Mouse (Mus musculus): ENCODE results near the gene Capzb. TPM values are rescaled to one million over a fixed set of nuclear protein-coding genes. Genes with fewer than 3 reads are reported as not detected.
A peak's percentile ranks its signal among the peaks of the same experiment; 100 is the strongest.

Gene Capzb
- polyA plus RNA-seq, 1 experiment from 2014 or later, result 301 TPM

GRCm38 (mm10) chr4:139250043-139250442 is 57.3 kb downstream of the Capzb start:
- WGBS, result 26% methylated on average over 5 of the region's 5 CpGs
- Histone ChIP-seq H3K36me3 (ENCODE audit: control insufficient read depth, insufficient read depth, low read length) (peaks cover 12% of the 10 kb centered on the region; the same call in 1 of the 2 replicates), H3K9ac (ENCODE audit: low read length) (no peak overlapping the region; the same call in 1 of the 2 replicates), H3K9me3 (ENCODE audit: control insufficient read depth, low read length) (no peaks in the 10 kb centered on the region), H3K27me3 (ENCODE audit: control insufficient read depth, insufficient read depth, low read length) (no peaks in the 10 kb centered on the region), H3K27ac (replicated peaks in 1 of 2; ENCODE audit: control insufficient read depth in 1 of 2, insufficient read depth in 1 of 2, low read depth in 2 of 2, low read length in 2 of 2) (peak overlapping the region in 1 of 2 experiments; percentile 35; a peak in 2 of 4 replicates), H3K4me1 (ENCODE audit: control insufficient read depth in 2 of 2, insufficient read depth in 2 of 2, low read length in 2 of 2) (peaks cover 35 to 48% of the 10 kb centered on the region in 2 experiments), H3K4me3 (ENCODE audit: control insufficient read depth in 1 of 2, insufficient read depth in 1 of 2, low read depth in 1 of 2, low read length in 2 of 2) (no peak overlapping the region), H3K4me2 (ENCODE audit: low read length) (no peak overlapping the region)
- ATAC-seq (ENCODE audit: insufficient number of reproducible peaks, insufficient read depth, low FRiP score, low read depth), result no peak

- Histone ChIP-seq H3K36me3 (ENCODE audit: control insufficient read depth, insufficient read depth, low read length) (peaks cover 20% of the 10 kb centered on the region; the same call in 1 of the 2 replicates), H3K4me1 (ENCODE audit: control insufficient read depth in 2 of 2, insufficient read depth in 2 of 2, low read length in 2 of 2) (peaks cover 35 to 44% of the 10 kb centered on the region in 2 experiments), H3K27me3 (ENCODE audit: control insufficient read depth, insufficient read depth, low read length) (no peaks in the 10 kb centered on the region), H3K4me2 (ENCODE audit: low read length) (no peak overlapping the region), H3K27ac (replicated peaks in 1 of 2; ENCODE audit: control insufficient read depth in 1 of 2, insufficient read depth in 1 of 2, low read depth in 2 of 2, low read length in 2 of 2) (peak overlapping the region in 1 of 2 experiments; percentile 35; a peak in 2 of 4 replicates), H3K9me3 (ENCODE audit: control insufficient read depth, low read length) (no peaks in the 10 kb centered on the region), H3K9ac (ENCODE audit: low read length) (no peak overlapping the region; the same call in 1 of the 2 replicates), H3K4me3 (ENCODE audit: control insufficient read depth in 1 of 2, insufficient read depth in 1 of 2, low read depth in 1 of 2, low read length in 2 of 2) (no peak overlapping the region)
- 34% methylated on average over 8 of the region's 8 CpGs for WGBS
- ATAC-seq (ENCODE audit: insufficient number of reproducible peaks, insufficient read depth, low FRiP score, low read depth), result no peak
Measured at GRCm38 (mm10) chr4:139250886-139251285, 58.2 kb downstream of the Capzb start.

DNA sequence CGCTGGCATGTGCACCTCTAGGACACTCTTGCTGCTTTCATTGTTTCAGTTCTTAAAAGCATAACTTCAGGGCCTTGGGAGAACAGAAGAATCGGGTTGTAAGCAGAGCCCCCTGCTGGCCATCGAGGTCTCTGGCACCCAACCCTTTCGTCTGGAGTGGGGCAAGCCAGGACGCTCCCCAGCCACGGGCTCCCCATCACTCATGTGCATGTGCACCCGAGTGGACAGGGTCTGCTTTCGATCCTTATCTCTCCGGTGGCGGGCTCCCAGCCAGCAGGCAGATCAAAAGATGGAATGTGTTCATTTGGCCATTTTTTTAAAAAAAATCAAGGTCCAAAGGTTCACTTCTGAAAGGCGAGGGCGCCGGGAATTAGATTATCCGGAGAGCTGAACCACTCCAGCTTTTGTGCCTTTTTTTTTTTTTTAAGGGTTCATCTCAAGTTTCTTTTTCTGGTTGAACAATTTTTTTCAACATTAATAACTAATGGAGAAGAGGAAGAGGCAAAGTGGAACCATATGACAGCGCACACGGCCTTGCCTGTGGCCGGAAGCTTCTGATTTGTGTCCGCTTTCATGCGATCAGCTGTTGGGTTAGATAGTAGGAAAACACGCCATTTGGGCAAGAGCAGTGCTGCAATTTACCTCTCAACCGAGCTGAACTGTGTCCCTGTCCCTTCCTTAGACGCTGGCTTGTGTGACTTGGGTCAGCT is 59.5 kb downstream of the Capzb start:
- Histone ChIP-seq H3K4me2 (ENCODE audit: low read length) (no peak overlapping the region), H3K4me3 (ENCODE audit: control insufficient read depth in 1 of 2, insufficient read depth in 1 of 2, low read depth in 1 of 2, low read length in 2 of 2) (no peak overlapping the region), H3K9ac (ENCODE audit: low read length) (no peak overlapping the region), H3K9me3 (ENCODE audit: control insufficient read depth, low read length) (no peaks in the 10 kb centered on the region), H3K27ac (replicated peaks in 1 of 2; ENCODE audit: control insufficient read depth in 1 of 2, insufficient read depth in 1 of 2, low read depth in 2 of 2, low read length in 2 of 2) (no peak overlapping the region), H3K4me1 (ENCODE audit: control insufficient read depth in 2 of 2, insufficient read depth in 2 of 2, low read length in 2 of 2) (peaks cover 31 to 34% of the 10 kb centered on the region in 2 experiments), H3K27me3 (ENCODE audit: control insufficient read depth, insufficient read depth, low read length) (no peaks in the 10 kb centered on the region), H3K36me3 (ENCODE audit: control insufficient read depth, insufficient read depth, low read length) (peaks cover 29% of the 10 kb centered on the region)
- WGBS, result 62% methylated on average over 22 of the region's 22 CpGs
- no peak for ATAC-seq (ENCODE audit: insufficient number of reproducible peaks, insufficient read depth, low FRiP score, low read depth)

- Histone ChIP-seq H3K4me3 (ENCODE audit: control insufficient read depth in 1 of 2, insufficient read depth in 1 of 2, low read depth in 1 of 2, low read length in 2 of 2) (no peak overlapping the region), H3K36me3 (ENCODE audit: control insufficient read depth, insufficient read depth, low read length) (peaks cover 39% of the 10 kb centered on the region), H3K4me1 (ENCODE audit: control insufficient read depth in 2 of 2, insufficient read depth in 2 of 2, low read length in 2 of 2) (peaks cover 25 to 34% of the 10 kb centered on the region in 2 experiments), H3K27me3 (ENCODE audit: control insufficient read depth, insufficient read depth, low read length) (no peaks in the 10 kb centered on the region), H3K9me3 (ENCODE audit: control insufficient read depth, low read length) (no peaks in the 10 kb centered on the region), H3K4me2 (ENCODE audit: low read length) (no peak overlapping the region), H3K9ac (ENCODE audit: low read length) (no peak overlapping the region), H3K27ac (replicated peaks in 1 of 2; ENCODE audit: control insufficient read depth in 1 of 2, insufficient read depth in 1 of 2, low read depth in 2 of 2, low read length in 2 of 2) (no peak overlapping the region)
- 86% methylated on average over 9 of the region's 9 CpGs for WGBS
- no peak for ATAC-seq (ENCODE audit: insufficient number of reproducible peaks, insufficient read depth, low FRiP score, low read depth)
Measured at GRCm38 (mm10) chr4:139253206-139253605, 60.5 kb downstream of the Capzb start.

GRCm38 (mm10) chr4:139256146-139256545 is 63.4 kb downstream of the Capzb start:
- Histone ChIP-seq H3K27ac (replicated peaks in 1 of 2; ENCODE audit: control insufficient read depth in 1 of 2, insufficient read depth in 1 of 2, low read depth in 2 of 2, low read length in 2 of 2) (no peak overlapping the region), H3K4me3 (ENCODE audit: control insufficient read depth in 1 of 2, insufficient read depth in 1 of 2, low read depth in 1 of 2, low read length in 2 of 2) (no peak overlapping the region), H3K36me3 (ENCODE audit: control insufficient read depth, insufficient read depth, low read length) (peaks cover 67% of the 10 kb centered on the region), H3K27me3 (ENCODE audit: control insufficient read depth, insufficient read depth, low read length) (no peaks in the 10 kb centered on the region), H3K4me1 (ENCODE audit: control insufficient read depth in 2 of 2, insufficient read depth in 2 of 2, low read length in 2 of 2) (peaks cover 6 to 7% of the 10 kb centered on the region in 2 experiments), H3K9me3 (ENCODE audit: control insufficient read depth, low read length) (no peaks in the 10 kb centered on the region), H3K9ac (ENCODE audit: low read length) (no peak overlapping the region), H3K4me2 (ENCODE audit: low read length) (no peak overlapping the region)
- no peak for ATAC-seq (ENCODE audit: insufficient number of reproducible peaks, insufficient read depth, low FRiP score, low read depth)
- 71% methylated on average over 4 of the region's 4 CpGs for WGBS

- Histone ChIP-seq H3K36me3 (ENCODE audit: control insufficient read depth, insufficient read depth, low read length) (peaks cover 73% of the 10 kb centered on the region), H3K9ac (ENCODE audit: low read length) (no peak overlapping the region), H3K27ac (replicated peaks in 1 of 2; ENCODE audit: control insufficient read depth in 1 of 2, insufficient read depth in 1 of 2, low read depth in 2 of 2, low read length in 2 of 2) (no peak overlapping the region), H3K4me2 (ENCODE audit: low read length) (no peak overlapping the region), H3K4me3 (ENCODE audit: control insufficient read depth in 1 of 2, insufficient read depth in 1 of 2, low read depth in 1 of 2, low read length in 2 of 2) (no peak overlapping the region), H3K9me3 (ENCODE audit: control insufficient read depth, low read length) (no peaks in the 10 kb centered on the region), H3K4me1 (ENCODE audit: control insufficient read depth in 2 of 2, insufficient read depth in 2 of 2, low read length in 2 of 2) (peaks cover 1 to 2% of the 10 kb centered on the region in 2 experiments), H3K27me3 (ENCODE audit: control insufficient read depth, insufficient read depth, low read length) (no peaks in the 10 kb centered on the region)
- 86% methylated on average over 8 of the region's 8 CpGs for WGBS
- no peak for ATAC-seq (ENCODE audit: insufficient number of reproducible peaks, insufficient read depth, low FRiP score, low read depth)
Measured at GRCm38 (mm10) chr4:139256708-139257107, 64.0 kb downstream of the Capzb start.

DNA sequence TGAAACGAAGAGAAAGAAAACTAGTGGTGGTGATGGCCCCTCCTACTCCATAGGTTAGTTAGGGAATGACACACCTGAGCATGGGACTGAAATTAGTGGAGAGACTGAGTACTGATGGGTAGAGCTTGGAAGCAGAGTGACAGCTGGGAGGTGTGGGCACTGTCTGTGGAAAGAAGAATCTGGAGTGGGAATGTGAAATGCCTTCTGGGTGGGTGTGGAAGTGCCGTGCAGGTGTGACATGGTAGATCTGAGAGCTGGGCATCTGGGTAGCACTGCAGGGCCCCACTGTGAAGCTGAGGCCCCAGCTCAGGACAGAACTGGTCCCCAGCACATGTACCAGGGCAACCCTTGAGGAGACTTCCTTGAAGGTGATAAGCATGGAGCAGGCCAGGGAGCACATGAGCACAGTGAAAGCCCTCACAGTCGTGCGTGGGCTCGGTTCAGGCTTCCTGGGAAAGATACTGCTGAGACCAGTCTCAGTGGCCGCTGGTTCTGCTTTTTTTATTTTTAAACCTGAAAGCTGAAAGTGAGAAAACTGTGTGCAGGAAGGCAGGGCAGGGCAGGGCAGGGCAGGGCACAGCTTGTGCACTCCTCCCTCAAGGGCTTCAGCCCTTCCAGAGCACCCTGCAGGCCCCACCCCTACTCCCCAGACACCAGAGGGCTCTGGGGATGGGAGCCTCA is 66.1 kb downstream of the Capzb start:
- Histone ChIP-seq H3K4me3 (ENCODE audit: control insufficient read depth in 1 of 2, insufficient read depth in 1 of 2, low read depth in 1 of 2, low read length in 2 of 2) (no peak overlapping the region), H3K9ac (ENCODE audit: low read length) (no peak overlapping the region), H3K27me3 (ENCODE audit: control insufficient read depth, insufficient read depth, low read length) (no peaks in the 10 kb centered on the region), H3K9me3 (ENCODE audit: control insufficient read depth, low read length) (no peaks in the 10 kb centered on the region), H3K4me2 (ENCODE audit: low read length) (no peak overlapping the region), H3K36me3 (ENCODE audit: control insufficient read depth, insufficient read depth, low read length) (peaks cover 89% of the 10 kb centered on the region), H3K4me1 (ENCODE audit: control insufficient read depth in 2 of 2, insufficient read depth in 2 of 2, low read length in 2 of 2) (no peaks in the 10 kb centered on the region), H3K27ac (replicated peaks in 1 of 2; ENCODE audit: control insufficient read depth in 1 of 2, insufficient read depth in 1 of 2, low read depth in 2 of 2, low read length in 2 of 2) (no peak overlapping the region)
- ATAC-seq (ENCODE audit: insufficient number of reproducible peaks, insufficient read depth, low FRiP score, low read depth), result no peak
- 74% methylated on average over 6 of the region's 6 CpGs for WGBS

All from heart, embryonic 14.5 days (tissue).